Mouse (Mus musculus) forebrain, embryonic 10.5 days (tissue): ENCODE measurements around the gene AC140267.1. TPM values are rescaled to one million over a fixed set of nuclear protein-coding genes. Genes with fewer than 3 reads are reported as not detected.
A peak's percentile ranks its signal among the peaks of the same experiment; 100 is the strongest.

Experiments
- DNase-seq: peaks from one replicate; pipeline ENCODE4 v3.0.0-alpha.2; 2017; ENCODE audit warnings: low spot score; ENCODE audit errors: extremely low spot score
- H3K27ac ChIP-seq: fragments of 300-500 bp; sonication (generic); 2 replicates; pipeline ENCODE4 v1.5.1; 2016; ENCODE audit warnings: mild to moderate bottlenecking
- H3K27me3 ChIP-seq: fragments of 300-500 bp; sonication (generic); 2 replicates; pipeline ENCODE4 v1.6.1; 2016; ENCODE audit warnings: mild to moderate bottlenecking; ENCODE audit not compliant: poor library complexity, severe bottlenecking
- H3K36me3 ChIP-seq: fragments of 300-500 bp; sonication (generic); replicated peaks from 2 replicates; pipeline ENCODE4 v1.6.1; 2016; ENCODE audit warnings: mild to moderate bottlenecking, moderate library complexity
- H3K4me1 ChIP-seq: fragments of 300-500 bp; sonication (generic); 2 replicates; pipeline ENCODE4 v1.6.1; 2016
- H3K4me3 ChIP-seq: fragments of 300-500 bp; sonication (generic); 2 replicates; pipeline ENCODE4 v1.5.1; 2016; ENCODE audit warnings: mild to moderate bottlenecking, moderate library complexity
- H3K9me3 ChIP-seq: fragments of 300-500 bp; sonication (generic); 2 replicates; pipeline ENCODE4 v1.6.1; 2016; ENCODE audit warnings: mild to moderate bottlenecking, moderate library complexity
- WGBS: fragments of 180-500 bp; shearing (Covaris S2); methylation state at CpG from one replicate; pipeline ENCODE4 v1.1.7; 2016; 5-methylcytosine and 5-hydroxymethylcytosine counted together
- polyA plus RNA-seq: library from polyadenylated mRNA; unstranded; fragments of >200 nt; fragmentation: Nextera tagmentation; extraction: Ambion mirVana; gene quantifications from 2 replicates; pipeline ENCODE4 v1.2.1, GENCODE M21; 2016

The AC140267.1 gene
- polyA plus RNA-seq, 1 experiment from 2014 or later = 3.7 TPM

GRCm38 (mm10) chr15:80257602-80258239 lies 22.1 kb downstream of the AC140267.1 start:
- Histone ChIP-seq H3K36me3 (peaks cover 67% of the 10 kb centered on the region), H3K4me3 (peak overlapping the region; percentile 100; the same call in 1 of the 2 replicates), H3K9me3 (no peaks in the 10 kb centered on the region), H3K27ac (no peak overlapping the region; the same call in 1 of the 2 replicates), H3K27me3 (no peaks in the 10 kb centered on the region), H3K4me1 (peaks cover 67% of the 10 kb centered on the region)
- WGBS = 36% methylated on average over 4 of the region's 4 CpGs
- no peak for DNase-seq

DNA sequence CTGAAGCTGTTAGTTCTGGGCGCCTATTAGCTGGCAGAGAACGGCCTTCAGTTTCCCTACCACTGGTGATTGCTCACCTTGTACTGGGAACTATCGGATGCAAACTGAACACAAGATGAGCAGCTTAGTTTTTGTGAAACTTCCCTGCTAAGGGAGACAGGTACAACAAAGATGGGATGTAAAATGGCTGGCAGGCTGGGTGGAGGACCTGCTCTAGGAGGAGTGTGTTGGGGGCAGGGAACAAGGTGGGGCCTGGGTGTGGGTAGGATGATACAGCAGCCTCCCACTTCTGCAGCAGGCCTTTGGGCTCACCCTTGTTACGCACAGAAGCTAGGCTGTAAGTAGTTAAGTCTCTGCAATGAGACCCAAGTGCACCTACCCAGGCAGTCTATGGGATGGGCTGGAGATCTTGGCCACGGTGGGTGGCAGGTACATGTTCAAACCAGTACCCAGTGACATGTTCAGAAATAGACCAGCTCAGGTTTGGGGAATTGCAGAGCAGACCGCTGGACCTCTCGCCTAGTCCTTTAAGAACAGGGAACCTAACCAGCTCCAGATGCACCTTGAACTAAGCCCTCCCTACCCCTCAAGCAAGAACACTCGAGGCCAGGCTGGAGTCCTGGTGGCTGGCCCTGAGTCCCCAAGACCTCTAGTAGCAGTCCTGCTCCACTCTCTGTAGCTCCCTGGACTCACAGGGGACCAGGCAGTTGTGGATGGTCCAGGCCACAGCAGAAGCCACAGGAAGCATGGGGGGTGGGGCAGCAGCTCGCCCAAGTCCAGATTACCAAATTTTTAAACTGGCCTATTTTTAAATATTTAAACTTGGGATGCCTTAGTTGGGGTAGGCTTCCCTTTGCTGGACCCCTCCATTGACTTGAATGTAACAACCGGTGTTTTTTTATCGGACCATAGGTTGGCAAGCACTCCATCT lies 22.9 kb downstream of the AC140267.1 start:
- H3K4me3 ChIP-seq = peak overlapping the region; percentile 100
- H3K4me1 ChIP-seq = peaks cover 67% of the 10 kb centered on the region
- peaks cover 63% of the 10 kb centered on the region for H3K36me3 ChIP-seq
- no peaks in the 10 kb centered on the region for H3K27me3 ChIP-seq
- WGBS = 65% methylated on average over 11 of the region's 11 CpGs
- no peaks in the 10 kb centered on the region for H3K9me3 ChIP-seq
- H3K27ac ChIP-seq = peak overlapping the region; percentile 31
- peak; percentile 27 for DNase-seq

GRCm38 (mm10) chr15:80259406-80260045 lies 23.9 kb downstream of the AC140267.1 start:
- no peak for DNase-seq
- Histone ChIP-seq H3K27me3 (no peaks in the 10 kb centered on the region), H3K9me3 (no peaks in the 10 kb centered on the region), H3K36me3 (peaks cover 63% of the 10 kb centered on the region), H3K4me3 (no peak overlapping the region), H3K27ac (no peak overlapping the region), H3K4me1 (peaks cover 64% of the 10 kb centered on the region)
- 79% methylated on average over 8 of the region's 8 CpGs for WGBS

DNA sequence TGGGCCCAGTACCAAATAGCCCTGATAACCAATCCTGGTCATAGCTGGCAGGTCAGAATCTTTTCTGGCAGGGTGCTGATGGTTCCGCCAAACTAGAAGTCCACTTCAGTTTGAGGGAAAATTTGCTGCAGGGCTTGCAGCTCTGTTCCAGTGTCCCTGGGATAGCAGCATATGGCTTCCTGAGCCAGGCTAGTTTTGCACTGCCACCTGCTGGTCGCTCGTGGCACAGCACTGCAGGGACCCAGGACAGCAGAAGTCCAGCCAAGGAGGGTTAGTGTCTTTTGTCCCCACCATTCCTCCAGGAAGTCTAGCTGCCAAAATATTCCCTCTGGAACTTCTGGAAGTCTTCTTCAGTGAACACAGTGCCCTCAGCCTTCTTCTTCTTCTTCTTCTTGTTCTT lies 25.0 kb downstream of the AC140267.1 start:
- Histone ChIP-seq H3K27ac (no peak overlapping the region), H3K4me3 (no peak overlapping the region), H3K27me3 (no peaks in the 10 kb centered on the region), H3K36me3 (peaks cover 63% of the 10 kb centered on the region), H3K9me3 (no peaks in the 10 kb centered on the region), H3K4me1 (peaks cover 63% of the 10 kb centered on the region)
- DNase-seq = peak; percentile 85
- 23% methylated on average over 3 of the region's 3 CpGs for WGBS

GRCm38 (mm10) chr15:80261100-80261499 lies 25.5 kb downstream of the AC140267.1 start:
- WGBS = 87% methylated on average over 7 of the region's 7 CpGs
- Histone ChIP-seq H3K9me3 (no peaks in the 10 kb centered on the region), H3K4me1 (peaks cover 63% of the 10 kb centered on the region), H3K27me3 (no peaks in the 10 kb centered on the region), H3K27ac (no peak overlapping the region), H3K4me3 (no peak overlapping the region), H3K36me3 (peaks cover 60% of the 10 kb centered on the region)
- no peak for DNase-seq

DNA sequence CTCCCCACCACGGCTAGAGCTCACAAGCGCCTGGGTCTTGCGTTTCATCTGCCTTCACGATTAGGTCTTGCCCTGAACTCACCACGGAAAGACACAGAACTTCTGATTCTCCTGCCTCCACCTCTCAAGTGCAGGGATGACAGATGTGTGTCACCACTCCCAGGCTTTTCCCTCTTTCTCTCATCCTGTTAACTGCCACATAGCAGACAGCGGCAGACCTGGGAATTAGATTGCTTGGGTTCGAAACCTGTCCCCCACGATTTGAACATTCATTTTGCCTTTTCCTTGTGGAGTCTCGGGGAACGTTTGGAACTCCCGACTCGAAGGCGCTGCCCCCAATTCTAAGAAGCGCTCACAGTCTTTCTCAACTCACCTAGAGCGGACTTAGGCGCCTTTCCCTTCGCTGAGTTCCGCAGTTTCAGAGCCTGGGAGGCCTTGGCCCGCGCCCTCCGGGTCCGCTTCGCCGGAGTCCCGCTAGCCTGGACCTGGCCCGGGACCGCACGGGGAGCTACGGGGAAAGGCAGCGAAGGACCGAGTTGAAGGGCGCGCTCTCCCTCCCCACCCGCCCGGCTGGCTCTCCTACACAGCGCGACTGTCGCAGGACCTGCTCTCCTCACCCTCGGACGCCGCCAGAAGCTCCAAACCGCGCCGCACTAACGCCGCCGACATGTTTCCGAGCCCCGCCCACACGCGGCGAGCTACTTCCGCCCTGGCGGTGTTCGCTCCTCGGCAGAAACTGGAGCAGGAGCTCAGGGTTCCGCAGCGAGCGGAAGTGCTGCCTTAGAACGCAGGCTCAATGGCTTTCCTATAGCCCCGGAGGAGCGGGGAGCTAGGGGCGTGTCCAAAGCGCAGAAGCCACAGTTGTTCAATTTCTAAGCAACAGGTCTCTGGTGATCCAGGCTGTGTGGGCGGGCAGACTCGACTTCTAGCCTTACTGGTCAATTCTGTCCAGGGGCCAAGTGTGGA lies 28.3 kb downstream of the AC140267.1 start, which contains the start of gene Rps19bp1:
Gene Rps19bp1, minus strand, starts transcription at position 706 of the 966 bp plus-strand sequence.
- H3K4me1 ChIP-seq = peaks cover 36% of the 10 kb centered on the region
- peak within 1 kb of the TSS; percentile 85 for H3K4me3 ChIP-seq
- H3K27ac ChIP-seq = peak within 1 kb of the TSS; percentile 88
- DNase-seq = peak; percentile 91
- 2% methylated on average over 64 of the region's 66 CpGs for WGBS
- no peaks in the 10 kb centered on the region for H3K9me3 ChIP-seq
- no peaks in the 10 kb centered on the region for H3K27me3 ChIP-seq
- H3K36me3 ChIP-seq = peaks cover 32% of the 10 kb centered on the region

GRCm38 (mm10) chr15:80266281-80266680 lies 30.6 kb downstream of the AC140267.1 start:
- 0% methylated on average over 2 of the region's 2 CpGs for WGBS
- Histone ChIP-seq H3K27me3 (no peaks in the 10 kb centered on the region), H3K27ac (no peak overlapping the region), H3K4me3 (no peak overlapping the region), H3K4me1 (peaks cover 22% of the 10 kb centered on the region), H3K36me3 (peaks cover 8% of the 10 kb centered on the region), H3K9me3 (peaks cover 17% of the 10 kb centered on the region)
- peak; percentile 72 for DNase-seq

GRCm38 (mm10) chr15:80271858-80272396 lies 36.3 kb downstream of the AC140267.1 start:
- Histone ChIP-seq H3K27me3 (no peaks in the 10 kb centered on the region), H3K4me3 (no peak overlapping the region), H3K27ac (no peak overlapping the region), H3K4me1 (peaks cover 7% of the 10 kb centered on the region), H3K9me3 (peaks cover 17% of the 10 kb centered on the region), H3K36me3 (no peaks in the 10 kb centered on the region)
- DNase-seq = no peak
- 70% methylated on average over 3 of the region's 3 CpGs for WGBS

DNA sequence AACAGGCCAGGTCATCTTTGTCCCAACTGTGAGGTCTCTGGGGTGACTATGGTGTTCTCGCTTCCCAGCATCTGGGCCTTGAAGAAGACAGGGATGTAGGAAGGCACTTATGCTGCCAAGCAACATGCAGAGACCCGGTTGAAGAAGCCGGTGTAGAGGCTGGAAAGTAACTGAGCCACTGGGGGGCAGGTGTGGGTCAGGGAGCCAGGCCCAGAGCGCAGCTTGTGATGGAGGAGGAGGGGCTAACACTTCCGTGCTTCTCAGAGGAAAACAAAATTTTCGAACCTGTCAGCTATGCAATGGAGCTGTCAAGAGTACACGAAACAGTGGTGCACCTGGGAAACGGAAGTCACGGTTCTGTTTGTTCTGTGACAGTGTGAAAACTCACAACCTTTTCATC lies 41.5 kb downstream of the AC140267.1 start:
- Histone ChIP-seq H3K27me3 (peaks cover 24% of the 10 kb centered on the region), H3K4me1 (peaks cover 10% of the 10 kb centered on the region), H3K4me3 (no peak overlapping the region), H3K36me3 (no peaks in the 10 kb centered on the region), H3K9me3 (no peaks in the 10 kb centered on the region), H3K27ac (no peak overlapping the region)
- DNase-seq = no peak
- 55% methylated on average over 9 of the region's 9 CpGs for WGBS

- Histone ChIP-seq H3K27ac (no peak overlapping the region), H3K4me3 (no peak overlapping the region), H3K36me3 (no peaks in the 10 kb centered on the region), H3K27me3 (peaks cover 28% of the 10 kb centered on the region), H3K4me1 (peaks cover 7% of the 10 kb centered on the region), H3K9me3 (no peaks in the 10 kb centered on the region)
- 2% methylated on average over 6 of the region's 6 CpGs for WGBS
- DNase-seq = peak; percentile 77
These were observed 42.0 kb downstream of the AC140267.1 start for GRCm38 (mm10) chr15:80277625-80278024.

DNA sequence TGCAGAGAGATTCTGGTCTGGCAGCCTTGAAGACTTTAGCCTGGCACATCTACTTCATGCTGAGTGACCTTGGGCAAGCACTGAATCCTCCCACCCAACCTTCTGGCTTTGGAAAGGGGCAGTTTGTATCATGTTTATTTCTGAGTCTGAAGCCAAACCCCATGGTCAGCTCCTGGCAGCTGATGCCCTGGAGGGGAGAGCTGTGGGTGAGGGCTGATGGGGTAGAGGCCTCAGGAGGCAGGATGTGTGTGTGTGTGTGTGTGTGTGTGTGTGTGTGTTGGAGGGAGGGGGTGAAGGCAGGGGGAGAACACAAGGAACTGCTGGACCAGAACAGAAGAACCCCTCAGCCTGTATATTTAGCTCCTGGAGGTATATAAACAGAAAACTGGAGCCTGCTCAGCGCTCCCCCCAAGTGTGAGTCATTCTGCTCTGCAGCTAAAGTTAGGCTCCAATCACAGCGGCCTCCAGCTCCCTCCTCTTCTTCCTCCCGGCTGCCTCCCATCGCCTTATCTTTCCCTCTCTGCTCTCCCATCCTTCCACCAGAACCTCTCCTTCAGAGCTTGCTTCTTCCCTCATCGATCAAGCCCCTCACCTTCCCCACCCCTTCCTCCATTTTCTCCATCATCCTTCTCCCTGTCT lies 42.6 kb downstream of the AC140267.1 start:
- Histone ChIP-seq H3K36me3 (no peaks in the 10 kb centered on the region), H3K4me3 (no peak overlapping the region), H3K27me3 (peaks cover 34% of the 10 kb centered on the region), H3K4me1 (peaks cover 7% of the 10 kb centered on the region), H3K27ac (no peak overlapping the region), H3K9me3 (no peaks in the 10 kb centered on the region)
- DNase-seq = no peak
- WGBS = 67% methylated on average over 5 of the region's 5 CpGs
